Mouse (Mus musculus) adrenal gland, postnatal 25 days (tissue): ENCODE data around the gene Spen. TPM values are rescaled to one million over a fixed set of nuclear protein-coding genes. Genes with fewer than 3 reads are reported as not detected.
"Not testable (repeated sequence)": the region's sequence is repeated elsewhere in the genome, so short reads cannot be mapped to it uniquely, and the experiment has no call there.

ENCODE experiments used
- DNase-seq: peaks from one replicate; pipeline ENCODE4 v3.0.0; 2021; ENCODE audit warnings: mixed read lengths
- long read RNA-seq: library from polyadenylated mRNA; stranded (forward); transcript quantifications from one replicate; pipeline ENCODE4 v2.0.0, GENCODE M21; 2021
- total RNA-seq: library from RNA; stranded (reverse); gene quantifications from 2 replicates; pipeline ENCODE4 v1.2.3, GENCODE M21; 2021

Spen gene
- total RNA-seq = 70.0 and 79.4 TPM in 2 replicates
- long read RNA-seq, partial matches to known transcripts = 10 of 15 reads
- long read RNA-seq, other reads (novel, unspliced or antisense) = 5 of 15 reads

- DNase-seq = peak; percentile 96
Measured at GRCm38 (mm10) chr4:141538408-141539212, at the start of gene Spen. Gene Spen (minus strand): TSS chr4:141538597.

DNA sequence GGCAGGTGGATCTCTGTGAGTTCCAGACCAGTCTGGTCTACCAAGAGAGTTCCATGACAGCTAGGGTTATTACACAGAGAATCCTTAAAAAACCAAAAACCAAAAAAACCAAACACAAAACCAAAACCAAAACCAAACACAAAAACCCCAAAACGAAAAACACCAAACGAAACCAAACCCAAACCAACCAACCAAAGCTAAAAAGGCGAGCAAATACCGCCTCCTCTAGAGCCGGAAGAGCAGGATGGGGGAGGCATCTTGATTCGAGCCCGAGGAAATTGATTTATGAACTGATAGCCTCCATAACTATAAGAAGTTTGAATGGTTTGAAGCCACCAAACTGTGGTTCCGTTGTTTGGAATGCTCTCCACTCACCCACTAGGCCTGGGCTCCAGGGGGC is 45.5 kb upstream of the Spen start:
- DNase-seq = no peak

DNA sequence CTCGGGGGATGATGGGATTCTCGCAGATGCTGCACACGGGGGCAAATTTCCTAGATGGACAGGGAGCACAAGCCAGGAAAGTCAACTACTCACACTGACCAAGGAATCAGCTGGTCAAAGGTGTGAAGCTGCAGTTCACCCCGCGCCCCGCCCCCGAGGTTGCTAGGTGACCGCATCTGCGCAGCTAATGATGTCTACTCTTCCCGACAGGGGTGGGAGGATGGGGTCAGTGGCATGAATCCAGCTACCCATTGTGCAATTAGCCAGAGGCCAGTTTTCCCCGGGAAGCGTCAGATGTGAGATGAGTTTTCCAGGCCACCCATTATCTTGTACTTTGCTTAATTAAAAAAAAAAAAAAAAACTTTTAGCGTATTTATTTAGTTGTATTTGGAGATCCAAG is 42.7 kb upstream of the Spen start:
- DNase-seq = no peak

GRCm38 (mm10) chr4:141578833-141579232 is 40.4 kb upstream of the Spen start:
- DNase-seq = no peak

DNA sequence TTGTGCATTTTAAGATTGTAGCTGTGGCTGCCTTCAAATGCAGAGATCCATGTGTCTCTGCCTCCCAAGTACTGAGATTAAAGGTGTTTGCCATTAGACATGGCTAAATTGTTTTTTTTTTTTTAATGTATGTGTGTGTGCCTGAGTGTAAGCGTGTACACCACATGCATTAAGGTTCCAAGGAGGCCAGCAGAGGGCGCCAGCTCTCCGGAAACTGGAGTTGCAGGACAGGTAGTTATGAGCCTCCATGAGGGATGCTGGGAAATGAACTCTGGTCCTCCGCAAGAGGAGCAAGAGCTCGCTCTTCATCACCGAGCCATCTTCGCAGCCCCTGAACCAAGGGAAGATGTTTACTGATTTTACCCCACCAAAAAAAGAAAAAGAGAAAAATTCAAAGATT is 38.5 kb upstream of the Spen start:
- no peak for DNase-seq

DNA sequence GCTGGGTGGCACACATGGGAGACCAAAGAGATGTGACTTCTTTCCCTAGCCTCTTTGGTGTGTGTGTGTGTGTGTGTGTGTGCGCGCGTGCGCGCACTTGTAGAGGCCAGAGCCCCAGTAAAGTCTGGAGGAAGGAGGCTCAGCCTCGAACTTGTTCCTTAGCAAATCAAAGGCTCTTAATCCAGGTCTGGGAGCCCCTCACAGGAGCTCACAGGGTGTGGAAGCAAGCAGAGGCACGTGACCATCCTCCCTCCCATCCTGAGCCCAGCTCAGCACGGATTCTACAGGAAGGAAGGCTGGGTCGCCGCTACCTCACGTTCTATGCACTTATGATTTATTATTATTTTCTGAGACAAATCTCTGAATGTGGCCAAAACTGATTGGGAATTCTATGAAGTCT is 38.0 kb upstream of the Spen start:
- DNase-seq = no peak

DNA sequence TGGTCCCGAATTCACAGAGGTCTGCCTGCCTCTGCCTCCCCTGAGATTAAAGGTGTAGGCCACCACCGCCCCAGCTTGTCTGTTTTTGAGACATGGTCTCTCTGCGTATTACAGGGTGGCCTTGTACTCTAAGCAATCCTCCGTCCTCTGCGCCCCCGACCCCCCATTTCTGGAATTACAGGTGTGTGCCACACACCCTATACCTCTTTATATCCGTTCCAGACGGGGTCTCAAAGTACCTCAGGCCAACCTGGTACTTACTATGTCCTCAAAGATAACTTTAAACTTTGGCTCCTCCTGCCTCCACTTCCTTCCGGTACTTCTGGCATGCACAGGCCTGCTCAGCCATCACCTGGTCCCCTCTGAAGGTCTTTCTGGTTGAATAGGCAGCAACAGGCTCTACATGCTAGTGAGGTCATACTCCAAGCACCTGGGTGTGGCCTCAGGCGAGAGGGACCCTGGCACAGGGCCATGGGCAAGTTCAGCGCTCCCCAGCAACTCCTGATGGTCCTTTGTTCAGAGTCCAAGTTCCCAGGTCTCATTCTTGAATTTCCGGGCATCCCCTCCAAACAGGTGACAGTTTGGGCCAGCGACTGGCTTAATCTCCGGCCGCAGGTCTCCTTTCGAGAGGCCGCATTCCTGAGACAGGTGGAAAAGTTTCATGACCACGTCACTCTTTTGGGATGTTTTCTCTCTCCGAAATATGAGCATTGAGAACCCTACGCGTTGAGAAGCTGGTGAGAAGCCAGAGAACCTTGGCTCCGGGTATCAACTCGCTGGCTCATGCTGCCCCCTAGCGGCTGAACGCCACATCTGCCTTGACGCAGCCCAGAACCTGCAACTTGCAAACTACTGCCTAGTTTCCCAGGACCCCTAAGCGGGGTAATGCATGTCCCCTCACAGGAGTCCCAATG is 36.6 kb upstream of the Spen start:
- peak; percentile 92 for DNase-seq

GRCm38 (mm10) chr4:141573359-141573966 is 35.1 kb upstream of the Spen start:
- peak; percentile 68 for DNase-seq

DNA sequence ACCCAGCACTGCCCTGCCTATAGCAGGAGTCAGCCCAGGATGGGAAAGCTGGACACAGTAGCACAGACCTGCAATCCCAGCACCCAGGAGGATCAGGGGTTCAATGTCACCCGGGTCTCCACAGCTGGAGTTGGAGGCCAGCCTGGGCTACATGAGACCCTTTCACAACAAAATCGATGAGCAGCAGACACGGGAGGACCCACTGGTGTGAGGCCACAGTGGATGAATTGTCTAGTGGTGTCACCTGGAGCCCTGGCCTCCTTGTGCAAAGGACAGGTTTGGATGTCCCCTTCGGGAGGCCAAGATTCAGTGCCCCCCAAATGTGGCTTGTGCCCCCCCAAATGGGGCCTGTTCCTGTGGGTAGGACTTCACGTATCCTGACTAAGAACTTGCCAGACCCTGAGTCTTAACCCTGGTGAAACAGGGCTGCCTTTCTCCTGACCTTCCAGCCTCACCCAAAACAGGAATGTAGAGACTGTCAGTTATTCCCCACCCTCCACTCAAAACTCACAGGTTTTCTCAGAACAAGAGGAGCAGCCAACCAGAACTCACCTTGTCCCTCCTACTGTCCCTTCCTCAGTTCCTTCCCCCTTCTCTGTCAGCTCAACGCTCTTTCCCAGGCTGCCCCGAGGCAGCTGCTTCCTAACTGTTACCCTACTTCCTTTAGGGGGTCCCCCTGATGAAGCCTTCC is 34.4 kb upstream of the Spen start:
- DNase-seq = no peak

DNA sequence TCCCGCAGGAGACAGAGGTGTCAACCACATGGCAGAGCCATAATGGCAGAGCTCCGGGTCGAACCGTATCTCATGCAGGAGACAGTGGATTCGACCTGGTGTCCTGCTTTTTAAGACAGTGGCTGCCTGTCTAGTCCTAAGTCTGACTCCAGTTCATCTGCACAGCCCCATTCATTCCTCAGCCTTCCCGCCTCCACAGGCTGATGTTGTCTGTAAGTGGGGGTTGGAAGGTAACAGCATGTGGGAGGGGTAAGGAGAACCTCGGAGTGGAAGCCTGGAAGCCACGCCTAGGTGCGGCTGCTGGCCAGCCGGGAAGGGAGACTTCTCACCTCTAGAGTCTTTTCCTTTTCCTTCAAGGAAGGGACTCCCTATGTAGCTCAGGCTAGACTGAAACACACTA is 33.5 kb upstream of the Spen start:
- no peak for DNase-seq

DNA sequence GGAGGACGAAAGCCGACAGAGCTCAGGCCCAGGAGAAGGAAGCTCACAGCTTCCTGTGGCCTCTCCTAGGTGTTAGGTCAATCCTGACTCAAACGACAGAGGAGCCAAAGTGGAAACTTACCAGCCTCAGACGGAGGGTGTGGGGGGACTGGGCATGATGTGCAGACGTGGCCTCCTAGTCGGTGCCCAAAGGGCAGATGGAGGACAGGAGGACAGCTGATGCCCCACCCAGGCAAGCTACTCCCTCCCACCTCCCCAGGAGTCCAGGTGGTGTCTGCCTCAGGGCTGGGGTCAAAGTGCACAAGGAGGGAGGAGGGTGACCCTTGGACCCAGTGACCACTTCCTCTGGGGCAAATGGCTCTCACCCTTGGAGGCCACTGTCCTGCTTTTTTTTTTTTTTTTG is 32.9 kb upstream of the Spen start:
- no peak for DNase-seq

- DNase-seq = no peak
Measured at GRCm38 (mm10) chr4:141570821-141571220, 32.4 kb upstream of the Spen start.

GRCm38 (mm10) chr4:141570004-141570403 is 31.6 kb upstream of the Spen start:
- no peak for DNase-seq

- no peak for DNase-seq
Measured at GRCm38 (mm10) chr4:141568966-141569365, 30.6 kb upstream of the Spen start.

- DNase-seq = not testable (repeated sequence)
Measured at GRCm38 (mm10) chr4:141567174-141567573, 28.8 kb upstream of the Spen start.

DNA sequence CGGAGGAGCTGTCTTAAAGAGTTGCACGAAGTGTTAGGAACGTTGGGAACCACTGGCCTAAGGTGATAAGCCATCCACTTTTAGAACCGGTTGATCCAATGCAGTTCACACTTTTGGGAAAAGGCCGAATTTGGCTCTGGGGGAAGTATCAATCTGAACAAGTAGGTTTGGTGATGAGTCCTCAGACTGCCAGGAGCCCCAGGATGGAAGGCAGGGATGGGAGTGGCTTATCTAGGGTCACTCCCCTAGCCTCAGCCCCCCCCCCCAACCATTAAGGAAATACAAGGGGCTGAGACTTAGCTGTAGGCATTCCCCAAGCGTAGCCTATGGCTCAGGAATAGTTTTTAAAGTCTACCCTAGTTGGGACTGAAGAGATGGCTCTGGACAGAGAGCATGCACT is 27.8 kb upstream of the Spen start:
- no peak for DNase-seq

- peak; percentile 53 for DNase-seq
Measured at GRCm38 (mm10) chr4:141565325-141565724, 26.9 kb upstream of the Spen start.

DNA sequence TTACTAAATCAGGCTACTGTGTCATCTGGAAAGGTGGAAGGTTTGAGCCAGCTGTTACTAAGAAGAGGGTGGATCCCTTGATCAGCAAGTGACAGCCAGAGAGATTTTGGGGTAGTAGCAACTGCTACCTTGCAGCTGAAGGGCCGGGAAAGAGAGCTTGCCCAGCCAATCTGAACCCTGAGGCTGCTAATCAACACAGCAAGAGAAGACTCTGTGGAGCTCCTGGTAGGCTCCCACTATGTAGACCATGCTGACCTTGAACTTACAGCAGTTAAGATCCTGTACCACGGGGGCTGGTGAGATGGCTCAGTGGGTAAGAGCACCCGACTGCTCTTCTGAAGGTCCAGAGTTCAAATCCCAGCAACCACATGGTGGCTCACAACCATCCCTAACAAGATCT is 26.3 kb upstream of the Spen start:
- DNase-seq = no peak

DNA sequence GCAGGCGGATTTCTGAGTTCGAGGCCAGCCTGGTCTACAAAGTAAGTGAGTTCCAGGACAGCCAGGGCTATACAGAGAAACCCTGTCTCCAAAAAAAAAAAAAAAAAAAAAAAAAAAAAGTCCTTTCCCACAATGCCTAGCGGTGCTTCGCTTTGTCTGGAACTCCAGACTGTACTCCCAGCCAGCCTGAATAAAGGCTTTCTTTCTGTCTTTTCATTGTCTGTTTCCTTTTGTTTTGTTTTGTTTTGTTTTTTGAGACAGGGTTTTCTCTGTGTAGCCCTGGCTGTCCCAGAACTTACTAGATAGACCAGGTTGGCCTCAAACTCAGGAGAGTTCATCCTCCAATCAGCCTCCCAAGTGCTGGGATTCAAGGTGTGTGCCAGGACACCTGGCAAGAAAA is 25.8 kb upstream of the Spen start:
- DNase-seq = no peak

DNA sequence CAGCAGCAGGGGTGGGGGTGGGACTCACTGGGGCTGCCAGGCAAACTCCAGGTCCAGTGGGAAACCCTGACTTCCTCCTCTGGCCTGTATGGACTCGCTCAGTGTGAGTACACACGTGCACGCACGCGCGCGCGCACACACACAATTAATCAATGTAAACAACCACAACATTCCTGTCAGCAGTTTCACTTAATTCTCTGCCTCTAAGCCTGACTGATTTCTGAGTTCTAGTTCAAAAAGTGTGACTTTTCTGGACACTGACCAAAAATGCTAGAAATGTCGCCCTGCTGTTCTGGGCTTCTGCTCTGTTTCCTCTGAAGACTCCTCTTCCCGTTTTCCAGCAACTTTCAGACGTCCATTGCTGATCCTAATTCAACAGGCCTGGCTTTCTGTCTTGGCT is 23.9 kb upstream of the Spen start:
- no peak for DNase-seq

DNA sequence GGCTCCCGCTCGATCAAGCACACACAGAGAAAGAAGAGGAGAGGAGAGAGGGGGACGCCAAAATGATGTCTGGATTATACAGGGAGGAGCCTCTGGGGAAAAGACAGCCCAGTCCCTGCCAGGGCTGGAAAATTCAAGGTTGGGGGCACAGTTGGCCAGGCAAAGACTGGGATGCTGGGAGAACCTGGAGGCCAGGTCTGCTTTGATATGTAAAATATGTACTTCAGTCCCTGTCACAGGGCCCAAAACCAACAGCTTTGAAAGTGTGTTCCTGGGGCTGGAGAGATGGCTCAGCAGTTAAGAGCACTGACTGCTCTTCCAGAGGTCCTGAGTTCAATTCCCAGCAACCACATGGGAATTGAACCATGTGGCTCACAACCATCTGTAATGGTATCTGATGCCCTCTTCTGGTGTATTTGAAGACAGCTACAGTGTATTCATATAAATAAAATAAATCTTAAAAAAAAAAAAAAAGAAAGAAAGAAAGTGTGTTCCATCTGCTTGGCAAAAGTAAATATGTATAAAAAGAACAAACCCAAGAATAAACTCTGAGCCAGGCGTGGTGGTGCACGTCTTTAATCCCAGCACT is 23.0 kb upstream of the Spen start:
- DNase-seq = not testable (repeated sequence)

DNA sequence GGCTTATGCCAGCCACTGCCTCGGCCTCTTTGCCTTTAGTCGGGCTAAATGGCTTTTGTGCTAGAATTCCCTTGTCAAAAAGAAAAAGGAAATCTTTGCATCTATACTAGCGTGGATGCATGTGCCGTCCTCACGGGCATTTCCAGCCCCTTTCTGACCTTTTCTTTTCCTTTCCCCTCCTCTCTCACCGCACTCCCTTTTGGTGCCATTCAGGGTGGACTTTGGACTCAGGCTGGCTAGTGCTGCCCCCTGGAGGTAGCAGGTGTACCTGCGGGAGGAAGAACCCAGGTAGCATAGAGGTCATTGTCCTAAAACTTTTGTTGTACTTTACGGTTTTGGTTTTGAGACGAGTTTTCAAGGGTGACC is 21.5 kb upstream of the Spen start:
- DNase-seq = peak; percentile 83
